Mouse (Mus musculus) heart, embryonic 16.5 days (tissue): Measurements from ENCODE around the gene Cdkl1. TPM values are rescaled to one million over a fixed set of nuclear protein-coding genes. Genes with fewer than 3 reads are reported as not detected.

Experiments
- ATAC-seq: fragments of 200-750 bp; cut with Nextera tagmentation; replicated peaks from 2 replicates; pipeline ENCODE4 v1.8.0; 2017; ENCODE audit warnings: moderate number of reproducible peaks; ENCODE audit not compliant: insufficient read depth, low FRiP score; ENCODE audit errors: extremely low read depth
- H3K27ac ChIP-seq: fragments of 300-500 bp; sonication (generic); 2 replicates; pipeline ENCODE4 v1.5.1; 2014; ENCODE audit warnings: mild to moderate bottlenecking, low read length, control low read depth, moderate library complexity
- H3K27me3 ChIP-seq: fragments of 300-500 bp; sonication (generic); 2 replicates; pipeline ENCODE4 v1.6.1; 2014; ENCODE audit warnings: low read length, mixed read lengths; ENCODE audit not compliant: control insufficient read depth, insufficient read depth
- H3K36me3 ChIP-seq: fragments of 300-500 bp; sonication (generic); 2 replicates; pipeline ENCODE4 v1.6.1; 2014; ENCODE audit not compliant: control insufficient read depth, insufficient read depth
- H3K4me1 ChIP-seq: fragments of 300-500 bp; sonication (generic); 2 replicates; pipeline ENCODE4 v1.6.1; 2014; ENCODE audit warnings: low read length, mixed read lengths; ENCODE audit not compliant: control insufficient read depth, insufficient read depth
- H3K4me2 ChIP-seq: fragments of 300-500 bp; sonication (generic); 2 replicates; pipeline ENCODE4 v1.6.1; 2014; ENCODE audit warnings: low read depth, mild to moderate bottlenecking, control low read depth, low read length
- H3K4me3 ChIP-seq: fragments of 300-500 bp; sonication (generic); 2 replicates; pipeline ENCODE4 v1.5.1; 2014; ENCODE audit warnings: mild to moderate bottlenecking, control low read depth, low read length
- H3K9ac ChIP-seq: fragments of 300-500 bp; sonication (generic); 2 replicates; pipeline ENCODE4 v1.6.1; 2014; ENCODE audit warnings: low read length, control low read depth
- H3K9me3 ChIP-seq: fragments of 300-500 bp; sonication (generic); replicated peaks from 2 replicates; pipeline ENCODE4 v1.6.1; 2016; ENCODE audit warnings: low read length; ENCODE audit not compliant: control insufficient read depth
- WGBS: fragments of 180-500 bp; shearing (Covaris S2); extraction: QIAGEN DNeasy Blood & Tissue Kit; methylation state at CpG from one replicate; pipeline ENCODE4 v1.1.7; 2014; 5-methylcytosine and 5-hydroxymethylcytosine counted together
- polyA plus RNA-seq: library from polyadenylated mRNA; unstranded; fragments of >200 nt; fragmentation: Nextera tagmentation; extraction: Ambion mirVana; gene quantifications from 2 replicates; pipeline ENCODE4 v1.2.1, GENCODE M21; 2015

Cdkl1 gene
- polyA plus RNA-seq, 1 experiment from 2014 or later = 5.2 TPM

DNA sequence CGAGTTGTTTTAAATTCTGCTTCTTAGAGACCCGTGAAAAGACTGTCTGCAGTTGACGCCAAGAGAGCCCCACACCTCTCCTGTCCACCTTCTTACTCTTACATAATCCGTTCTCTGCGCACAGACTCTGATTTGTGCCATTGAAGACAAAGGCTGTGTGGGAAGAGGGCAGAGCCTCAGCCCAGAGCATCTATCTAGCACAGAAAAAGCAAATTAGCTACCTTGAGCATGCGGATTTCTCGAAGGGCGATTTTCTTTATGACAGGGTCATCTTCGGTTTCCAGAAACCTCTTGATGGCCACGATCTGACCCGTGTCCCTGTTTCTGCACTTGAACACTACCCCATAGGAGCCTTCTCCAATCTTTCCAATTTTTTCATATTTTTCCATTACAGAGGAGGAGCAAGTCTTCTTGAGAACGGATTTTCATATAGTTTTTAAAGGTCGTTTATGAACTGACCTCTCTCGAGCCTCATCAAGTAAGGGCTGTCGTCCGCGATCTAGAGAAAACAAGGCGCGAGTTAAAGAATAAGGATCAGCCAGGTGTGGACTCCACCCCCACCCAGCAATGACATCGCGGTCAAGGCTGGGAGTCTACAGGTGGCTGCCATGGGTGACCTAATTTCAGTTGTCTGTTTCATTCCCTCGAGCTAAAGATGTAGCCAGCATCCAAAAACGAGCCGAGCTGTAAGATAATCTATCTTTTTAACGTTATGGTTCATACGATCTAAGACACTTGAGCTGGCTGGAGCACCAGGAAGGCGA lies 1.1 kb downstream of the Cdkl1 start:
- 0 out of 2 replicates have a peak, but pooled peaks have one; percentile 25 for ATAC-seq
- Histone ChIP-seq H3K27me3 (no peaks in the 10 kb centered on the region; the same call in 1 of the 2 replicates), H3K27ac (no peak overlapping the region), H3K9ac (peak overlapping the region; percentile 73), H3K4me2 (peak overlapping the region; percentile 91), H3K9me3 (no peaks in the 10 kb centered on the region), H3K36me3 (no peaks in the 10 kb centered on the region), H3K4me1 (peaks cover 4% of the 10 kb centered on the region), H3K4me3 (peak overlapping the region; percentile 65)
- 42% methylated on average over 27 of the region's 27 CpGs for WGBS

DNA sequence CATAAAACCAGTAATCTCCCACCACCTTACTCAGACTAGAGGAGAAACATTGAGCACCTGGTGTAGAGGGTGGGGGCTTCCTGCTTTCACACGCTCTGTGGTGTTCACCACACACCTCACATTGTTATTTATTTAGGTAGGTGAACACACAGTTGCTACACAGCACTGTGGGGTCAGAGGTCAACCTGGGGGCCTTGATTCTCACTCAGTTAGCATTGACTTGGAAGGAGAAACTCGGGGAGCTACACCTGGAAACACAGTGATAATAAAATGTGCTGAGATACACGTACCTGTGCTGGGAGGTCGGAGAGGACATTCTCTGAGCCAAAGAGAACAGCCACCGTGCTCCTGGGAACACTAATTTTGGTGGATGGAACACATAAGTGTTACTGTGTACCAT lies 2.7 kb downstream of the Cdkl1 start:
- Histone ChIP-seq H3K36me3 (no peaks in the 10 kb centered on the region), H3K9me3 (no peaks in the 10 kb centered on the region), H3K4me3 (no peak overlapping the region), H3K4me1 (peaks cover 4% of the 10 kb centered on the region), H3K27ac (no peak overlapping the region), H3K9ac (no peak overlapping the region), H3K4me2 (no peak overlapping the region), H3K27me3 (no peaks in the 10 kb centered on the region; the same call in 1 of the 2 replicates)
- 84% methylated on average over 5 of the region's 5 CpGs for WGBS
- no peak for ATAC-seq

GRCm38 (mm10) chr12:69785471-69785870 lies 5.6 kb downstream of the Cdkl1 start:
- Histone ChIP-seq H3K4me2 (no peak overlapping the region), H3K27ac (no peak overlapping the region), H3K36me3 (no peaks in the 10 kb centered on the region), H3K4me3 (no peak overlapping the region), H3K9me3 (no peaks in the 10 kb centered on the region), H3K27me3 (no peaks in the 10 kb centered on the region), H3K4me1 (peaks cover 8% of the 10 kb centered on the region), H3K9ac (no peak overlapping the region)
- 86% methylated on average over 9 of the region's 9 CpGs for WGBS
- ATAC-seq = no peak

- no peaks in the 10 kb centered on the region for H3K9me3 ChIP-seq
- 59% methylated on average over 6 of the region's 6 CpGs for WGBS
- H3K4me3 ChIP-seq = no peak overlapping the region
- H3K36me3 ChIP-seq = no peaks in the 10 kb centered on the region
- no peaks in the 10 kb centered on the region for H3K27me3 ChIP-seq
- no peak overlapping the region for H3K9ac ChIP-seq
- H3K27ac ChIP-seq = no peak overlapping the region
- no peak for ATAC-seq
- peaks cover 8% of the 10 kb centered on the region for H3K4me1 ChIP-seq
- H3K4me2 ChIP-seq = no peak overlapping the region
These were observed 7.6 kb downstream of the Cdkl1 start for GRCm38 (mm10) chr12:69783247-69784025.

DNA sequence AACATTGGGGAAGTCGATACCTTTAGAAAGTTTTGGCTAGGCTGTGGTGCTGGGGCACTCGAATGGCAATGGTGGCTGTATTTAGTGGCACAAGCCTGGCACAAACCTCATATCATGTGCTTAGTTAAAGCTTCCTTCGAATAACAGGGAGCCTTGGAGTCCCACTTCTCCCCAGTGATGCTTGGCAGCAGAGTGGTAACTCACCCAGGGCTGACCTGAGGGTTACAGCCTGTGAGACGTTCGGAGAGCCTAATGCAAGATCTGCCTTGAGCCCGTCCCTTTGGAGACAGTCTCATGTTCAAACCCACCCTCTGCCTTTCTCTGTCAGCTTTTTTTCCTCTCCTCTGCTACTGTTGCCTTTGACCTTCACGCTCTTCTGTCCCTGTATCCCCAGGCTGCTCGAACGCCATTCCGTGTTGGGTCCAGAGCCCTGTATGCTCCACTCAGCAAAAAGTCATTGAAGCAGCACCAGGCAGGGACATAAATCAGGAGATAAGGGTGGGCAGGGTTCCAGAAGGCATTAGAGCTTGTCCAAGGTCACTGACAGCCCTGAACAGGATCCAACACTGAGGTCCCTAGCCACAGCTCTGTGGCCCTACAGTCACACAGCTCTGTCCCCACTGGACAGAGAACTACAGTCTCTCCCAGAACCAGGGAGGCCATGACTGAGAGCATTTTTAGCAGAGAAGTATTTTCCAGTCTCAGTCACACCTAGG lies 9.0 kb downstream of the Cdkl1 start:
- Histone ChIP-seq H3K4me2 (no peak overlapping the region), H3K9ac (no peak overlapping the region), H3K36me3 (no peaks in the 10 kb centered on the region), H3K4me3 (no peak overlapping the region), H3K27ac (peak overlapping the region; percentile 74), H3K27me3 (no peaks in the 10 kb centered on the region), H3K9me3 (no peaks in the 10 kb centered on the region), H3K4me1 (peaks cover 13% of the 10 kb centered on the region)
- peak; percentile 79 for ATAC-seq
- WGBS = 53% methylated on average over 10 of the region's 10 CpGs

DNA sequence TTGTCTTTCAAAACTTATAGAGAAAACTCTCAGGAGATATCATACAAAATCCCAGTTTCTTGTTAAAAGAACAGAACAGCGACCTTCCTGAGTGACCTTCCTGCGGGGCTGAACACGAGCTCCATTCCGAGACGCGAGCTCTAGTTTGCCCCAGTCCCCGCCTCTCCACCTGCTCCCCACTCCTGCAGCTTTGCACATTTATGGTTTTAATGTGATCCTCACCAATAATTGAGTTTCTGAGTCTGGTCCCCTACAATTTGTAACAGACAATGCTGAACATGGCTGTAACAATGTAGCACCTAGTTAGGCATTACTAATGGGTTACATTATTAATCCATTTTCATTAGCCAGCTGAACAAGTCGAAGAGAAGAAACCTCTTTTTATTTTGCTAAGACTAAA lies 9.6 kb downstream of the Cdkl1 start:
- Histone ChIP-seq H3K27me3 (no peaks in the 10 kb centered on the region), H3K4me2 (no peak overlapping the region), H3K4me3 (no peak overlapping the region), H3K9ac (no peak overlapping the region), H3K36me3 (no peaks in the 10 kb centered on the region), H3K4me1 (peaks cover 19% of the 10 kb centered on the region), H3K27ac (no peak overlapping the region), H3K9me3 (no peaks in the 10 kb centered on the region)
- no peak for ATAC-seq
- WGBS = 86% methylated on average over 8 of the region's 8 CpGs

GRCm38 (mm10) chr12:69777957-69778356 lies 13.1 kb downstream of the Cdkl1 start:
- no peaks in the 10 kb centered on the region for H3K9me3 ChIP-seq
- H3K27ac ChIP-seq = no peak overlapping the region
- no peak overlapping the region for H3K4me2 ChIP-seq
- no peak overlapping the region for H3K4me3 ChIP-seq
- H3K36me3 ChIP-seq = no peaks in the 10 kb centered on the region
- no peaks in the 10 kb centered on the region for H3K27me3 ChIP-seq
- 80% methylated on average over 2 of the region's 2 CpGs for WGBS
- peaks cover 21% of the 10 kb centered on the region for H3K4me1 ChIP-seq
- no peak overlapping the region for H3K9ac ChIP-seq
- no peak for ATAC-seq

DNA sequence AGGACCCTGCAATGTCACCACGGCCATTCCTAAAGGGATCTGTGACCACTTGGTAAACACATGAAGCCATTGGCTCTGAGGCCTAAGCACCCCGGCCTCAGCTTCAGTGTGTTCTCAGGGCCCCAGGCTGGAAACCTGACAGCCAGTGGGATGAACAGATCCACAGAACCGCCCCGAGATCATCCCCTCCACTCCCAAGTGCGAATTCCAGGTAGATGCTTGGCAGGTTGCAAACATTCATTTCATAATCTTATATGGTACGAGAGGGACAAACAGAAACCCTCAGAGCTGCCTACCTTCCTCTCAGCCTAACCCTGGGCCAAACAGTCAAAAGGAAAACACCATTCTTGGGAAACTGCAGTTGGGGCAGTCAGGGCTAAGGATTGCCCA lies 13.7 kb downstream of the Cdkl1 start:
- WGBS = 80% methylated on average over 6 of the region's 6 CpGs
- Histone ChIP-seq H3K4me2 (no peak overlapping the region), H3K9me3 (no peaks in the 10 kb centered on the region), H3K27me3 (no peaks in the 10 kb centered on the region), H3K4me1 (peaks cover 19% of the 10 kb centered on the region), H3K4me3 (no peak overlapping the region), H3K36me3 (no peaks in the 10 kb centered on the region), H3K9ac (no peak overlapping the region), H3K27ac (no peak overlapping the region)
- no peak for ATAC-seq
